10 mouse cellular contexts compared by ENCODE assay signal in the genomic region with DNA sequence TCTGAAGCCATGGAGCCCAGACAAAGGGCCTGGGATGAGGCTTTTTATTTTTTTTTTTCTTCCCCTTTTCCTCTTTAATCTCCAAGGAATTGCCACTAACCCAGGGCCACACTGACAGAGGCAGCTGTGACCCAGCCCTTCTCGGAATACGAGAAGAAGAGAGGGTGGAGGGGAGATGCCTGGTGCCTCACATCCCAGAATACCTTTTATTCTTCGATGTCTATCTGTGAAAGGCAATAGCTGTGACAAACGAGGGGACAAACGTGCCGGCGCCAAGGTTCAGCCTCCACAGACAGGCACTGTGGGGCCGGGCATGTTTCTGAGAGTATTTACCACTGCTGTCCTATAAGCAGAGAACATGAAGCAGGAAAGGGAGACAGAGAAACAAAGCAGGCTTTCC.
DNase-seq lines count a peak whose midpoint lies in the region; ATAC-seq and TF ChIP-seq lines count a peak whose summit lies in the region.
"Had no signal": no experiment of that assay in that cellular context is flagged by ENCODE, and none has a peak within 500 bp of the region (broad histone marks: within the 10 kb centered on the region; RNA-seq: fewer than 3 reads in every experiment).

No protein-coding gene starts in this region.

- TF ChIP-seq EP300 in heart, postnatal 0 days (IDR thresholded peaks at IDR 0.05; ENCODE audit: low read depth) = no peak

- no peak for DNase-seq in heart, postnatal 0 days (ENCODE audit: low spot score)
- DNase-seq in heart, adult 9 months (ENCODE audit: low spot score in 2 of 2) = no peak
- no peak for DNase-seq in embryonic facial prominence, embryonic 10.5 days (ENCODE audit: low spot score)
- no peak for DNase-seq in layer of hippocampus, adult 9-10 months (ENCODE audit: low spot score)

- H3K36me3 ChIP-seq in heart, postnatal 0 days (replicated peaks; ENCODE audit: control insufficient read depth, insufficient read depth, low read length) = no peaks in the 10 kb centered on the region
- H3K36me3 ChIP-seq in embryonic facial prominence, embryonic 10.5 days (replicated peaks) = no peaks in the 10 kb centered on the region
- H3K36me3 ChIP-seq in forebrain, embryonic 16.5 days (ENCODE audit: control insufficient read depth, insufficient read depth) = no peaks in the 10 kb centered on the region
- H3K36me3 ChIP-seq in midbrain, embryonic 15.5 days (replicated peaks) = no peaks in the 10 kb centered on the region
- no peaks in the 10 kb centered on the region for H3K36me3 ChIP-seq in liver, embryonic 12.5 days
- H3K36me3 ChIP-seq: limb, embryonic 13.5 days had no signal

- TF ChIP-seq CTCF in heart, postnatal 0 days (IDR thresholded peaks at IDR 0.05; ENCODE audit: low read depth) = no peak

- 42% methylated on average over 8 of the region's 8 CpGs for WGBS in heart, postnatal 0 days
- 38% methylated on average over 8 of the region's 8 CpGs for WGBS in embryonic facial prominence, embryonic 10.5 days
- 5% methylated on average over 8 of the region's 8 CpGs for WGBS in forebrain, embryonic 16.5 days
- WGBS in midbrain, embryonic 15.5 days = 9% methylated on average over 8 of the region's 8 CpGs
- WGBS in liver, embryonic 12.5 days (ENCODE audit: insufficient replicate concordance) = 56% methylated on average over 8 of the region's 8 CpGs

- no peak overlapping the region for H3K4me3 ChIP-seq in heart, postnatal 0 days (ENCODE audit: low read depth, low read length)
- no peak overlapping the region for H3K4me3 ChIP-seq in embryonic facial prominence, embryonic 10.5 days
- no peak overlapping the region for H3K4me3 ChIP-seq in forebrain, embryonic 16.5 days (replicated peaks; ENCODE audit: low read length)
- no peak overlapping the region for H3K4me3 ChIP-seq in midbrain, embryonic 15.5 days
- H3K4me3 ChIP-seq in liver, embryonic 12.5 days = no peak overlapping the region
- H3K4me3 ChIP-seq: limb, embryonic 13.5 days had no signal

- no peak overlapping the region for H3K27ac ChIP-seq in heart, postnatal 0 days (ENCODE audit: low read depth)
- peak overlapping the region; percentile 45 for H3K27ac ChIP-seq in embryonic facial prominence, embryonic 10.5 days (replicated peaks)
- peak overlapping the region; percentile 65; the same call in 1 of the 2 replicates for H3K27ac ChIP-seq in forebrain, embryonic 16.5 days (ENCODE audit: low read length)
- H3K27ac ChIP-seq in midbrain, embryonic 15.5 days = peak overlapping the region; percentile 53
- no peak overlapping the region for H3K27ac ChIP-seq in liver, embryonic 12.5 days
- H3K27ac ChIP-seq: macrophage had no signal

- peak overlapping the region; percentile 39; the same call in 1 of the 2 replicates for H3K4me2 ChIP-seq in heart, postnatal 0 days (ENCODE audit: low read depth, low read length)
- peak overlapping the region; percentile 38 for H3K4me2 ChIP-seq in forebrain, embryonic 16.5 days (ENCODE audit: low read length)
- H3K4me2 ChIP-seq in midbrain, embryonic 15.5 days = peak overlapping the region; percentile 42
- no peak overlapping the region for H3K4me2 ChIP-seq in liver, embryonic 12.5 days

- no peak overlapping the region for H3K9ac ChIP-seq in heart, postnatal 0 days (replicated peaks; ENCODE audit: low read depth, low read length)
- H3K9ac ChIP-seq in forebrain, embryonic 16.5 days (replicated peaks; ENCODE audit: low read depth, low read length) = peak overlapping the region; percentile 41
- H3K9ac ChIP-seq in midbrain, embryonic 15.5 days = peak overlapping the region; percentile 20; the same call in 1 of the 2 replicates
- H3K9ac ChIP-seq in liver, embryonic 12.5 days = no peak overlapping the region
- H3K9ac ChIP-seq: limb, embryonic 13.5 days had no signal

- 0 out of 2 replicates have a peak, but pooled peaks cover 3% of the 10 kb centered on the region for H3K4me1 ChIP-seq in heart, postnatal 0 days (ENCODE audit: control insufficient read depth, insufficient read depth)
- H3K4me1 ChIP-seq in embryonic facial prominence, embryonic 10.5 days = peaks cover 33% of the 10 kb centered on the region
- peaks cover 7% of the 10 kb centered on the region for H3K4me1 ChIP-seq in forebrain, embryonic 16.5 days (replicated peaks; ENCODE audit: control insufficient read depth, insufficient read depth, low read length)
- H3K4me1 ChIP-seq in midbrain, embryonic 15.5 days = peaks cover 11% of the 10 kb centered on the region
- H3K4me1 ChIP-seq in liver, embryonic 12.5 days = no peaks in the 10 kb centered on the region

- no peaks in the 10 kb centered on the region for H3K9me3 ChIP-seq in heart, postnatal 0 days (replicated peaks; ENCODE audit: control insufficient read depth, low read length)
- H3K9me3 ChIP-seq in embryonic facial prominence, embryonic 10.5 days = no peaks in the 10 kb centered on the region
- no peaks in the 10 kb centered on the region for H3K9me3 ChIP-seq in forebrain, embryonic 16.5 days (ENCODE audit: control insufficient read depth, low read length)
- no peaks in the 10 kb centered on the region for H3K9me3 ChIP-seq in midbrain, embryonic 15.5 days
- no peaks in the 10 kb centered on the region for H3K9me3 ChIP-seq in liver, embryonic 12.5 days (replicated peaks)
- H3K9me3 ChIP-seq: limb, embryonic 13.5 days had no signal

- no peak for ATAC-seq in heart, postnatal 0 days (ENCODE audit: insufficient read depth, low read depth)
- no peak for ATAC-seq in forebrain, embryonic 16.5 days
- peak; percentile 20 for ATAC-seq in midbrain, embryonic 15.5 days (replicated peaks)
- ATAC-seq in liver, embryonic 12.5 days = no peak
- no peak for ATAC-seq in activated CD4-positive, CD25-positive, alpha-beta regulatory T cell, adult 4 months

- H3K27me3 ChIP-seq in heart, postnatal 0 days (ENCODE audit: control insufficient read depth, insufficient read depth, low read length) = no peaks in the 10 kb centered on the region
- no peaks in the 10 kb centered on the region for H3K27me3 ChIP-seq in embryonic facial prominence, embryonic 10.5 days (replicated peaks; ENCODE audit: low read depth, poor library complexity, severe bottlenecking)
- H3K27me3 ChIP-seq in forebrain, embryonic 16.5 days (replicated peaks; ENCODE audit: control insufficient read depth, insufficient read depth, low read length) = no peaks in the 10 kb centered on the region
- H3K27me3 ChIP-seq in midbrain, embryonic 15.5 days (replicated peaks) = peaks cover 6% of the 10 kb centered on the region
- no peaks in the 10 kb centered on the region for H3K27me3 ChIP-seq in liver, embryonic 12.5 days (replicated peaks)
- H3K27me3 ChIP-seq: limb, embryonic 13.5 days had no signal

Comparison
In these comparisons a context has a peak if more than half of its experiments do, and no peak if none do; other contexts are left out.
1. H3K27ac ChIP-seq: peak in embryonic facial prominence, embryonic 10.5 days (single experiment), forebrain, embryonic 16.5 days (single experiment) and midbrain, embryonic 15.5 days (single experiment); none in heart, postnatal 0 days (single experiment) and liver, embryonic 12.5 days (single experiment).
2. H3K9ac ChIP-seq: peak in forebrain, embryonic 16.5 days (single experiment) and midbrain, embryonic 15.5 days (single experiment); none in heart, postnatal 0 days (single experiment) and liver, embryonic 12.5 days (single experiment).